Comparison of ENCODE assay signal across 26 mouse cellular contexts in the genomic region with DNA sequence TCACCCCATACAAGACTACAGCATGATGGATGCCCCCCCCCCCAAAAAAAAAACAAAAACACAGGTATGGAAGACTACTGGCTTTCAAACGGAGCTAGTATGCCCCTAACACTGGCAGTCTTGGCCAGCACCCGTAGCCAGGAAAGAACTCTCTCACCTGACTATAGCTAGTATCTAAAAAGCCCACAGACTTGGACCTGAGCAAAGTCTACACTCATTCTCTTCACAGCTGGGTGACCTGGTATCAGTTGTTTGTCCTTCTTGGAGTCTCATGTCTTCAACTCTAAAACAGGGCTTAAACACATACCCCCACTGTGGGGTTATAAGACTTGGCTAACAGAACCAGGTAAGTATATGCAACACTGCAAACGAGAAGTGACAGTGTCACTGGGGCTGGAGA.
DNase-seq lines count a peak whose midpoint lies in the region; ATAC-seq and TF ChIP-seq lines count a peak whose summit lies in the region.
"Had no signal": no experiment of that assay in that cellular context is flagged by ENCODE, and none has a peak within 500 bp of the region (broad histone marks: within the 10 kb centered on the region; RNA-seq: fewer than 3 reads in every experiment).

No protein-coding gene starts in this region.

- H3K4me2 ChIP-seq in kidney, postnatal 0 days (ENCODE audit: low read length) = no peak overlapping the region
- no peak overlapping the region for H3K4me2 ChIP-seq in kidney, embryonic 15.5 days
- H3K4me2 ChIP-seq in intestine, embryonic 15.5 days (replicated peaks) = no peak overlapping the region
- H3K4me2 ChIP-seq in intestine, postnatal 0 days (replicated peaks; ENCODE audit: low read depth) = no peak overlapping the region
- H3K4me2 ChIP-seq: embryonic facial prominence, embryonic 12.5 days; embryonic facial prominence, embryonic 15.5 days; heart, embryonic 13.5 days; hindbrain, embryonic 14.5 days had no signal

- DNase-seq in kidney, adult 2 months = peak; percentile 81
- no peak for DNase-seq in kidney, postnatal 10 days
- no peak for DNase-seq in kidney, postnatal 0 days (ENCODE audit: low spot score)
- no peak for DNase-seq in spleen, adult 12 weeks (ENCODE audit: low spot score)
- DNase-seq: adrenal gland, postnatal 10 days; adrenal gland, postnatal 36 days; B cell, adult 2 months; cerebellum, adult 18-20 months; cerebellum, adult 9-10 months; cerebellum, postnatal 14 days; forebrain, postnatal 0 days; gastrocnemius, adult 2 months; gastrocnemius, postnatal 14 days; heart, adult 11 months; heart, postnatal 14 days; heart, postnatal 4 days had no signal

- no peak for TF ChIP-seq POLR2A in kidney, adult 2 months (IDR thresholded peaks at IDR 0.05; ENCODE audit: low read depth, low read length)

- no peaks in the 10 kb centered on the region for H3K27me3 ChIP-seq in kidney, adult 2 months (replicated peaks; ENCODE audit: control insufficient read depth, insufficient read depth, low read length)
- no peaks in the 10 kb centered on the region for H3K27me3 ChIP-seq in kidney, postnatal 0 days (ENCODE audit: insufficient read depth, low read length)
- peaks cover 12% of the 10 kb centered on the region for H3K27me3 ChIP-seq in kidney, embryonic 15.5 days
- 0 out of 2 replicates have a peak, but pooled peaks cover 1% of the 10 kb centered on the region for H3K27me3 ChIP-seq in intestine, embryonic 15.5 days (replicated peaks)
- no peaks in the 10 kb centered on the region for H3K27me3 ChIP-seq in intestine, postnatal 0 days (replicated peaks; ENCODE audit: control insufficient read depth, insufficient read depth, low read length)
- H3K27me3 ChIP-seq: Patski had no signal

- H3K9ac ChIP-seq in kidney, postnatal 0 days (ENCODE audit: low read depth, low read length) = no peak overlapping the region
- H3K9ac ChIP-seq in kidney, embryonic 15.5 days = no peak overlapping the region
- H3K9ac ChIP-seq in intestine, embryonic 15.5 days = no peak overlapping the region
- H3K9ac ChIP-seq in intestine, postnatal 0 days (ENCODE audit: low read depth, low read length) = no peak overlapping the region
- H3K9ac ChIP-seq: embryonic facial prominence, embryonic 12.5 days; embryonic facial prominence, embryonic 15.5 days; forebrain, postnatal 0 days; heart, embryonic 13.5 days; hindbrain, embryonic 14.5 days had no signal

- peaks cover 35% of the 10 kb centered on the region for H3K4me1 ChIP-seq in kidney, adult 2 months (ENCODE audit: control insufficient read depth, insufficient read depth, low read length)
- peaks cover 10% of the 10 kb centered on the region; the same call in 1 of the 2 replicates for H3K4me1 ChIP-seq in kidney, postnatal 0 days (replicated peaks; ENCODE audit: insufficient read depth, low read length)
- peaks cover 37% of the 10 kb centered on the region for H3K4me1 ChIP-seq in kidney, embryonic 15.5 days
- peaks cover 14% of the 10 kb centered on the region for H3K4me1 ChIP-seq in intestine, embryonic 15.5 days (replicated peaks)
- H3K4me1 ChIP-seq in intestine, postnatal 0 days (replicated peaks; ENCODE audit: control insufficient read depth, insufficient read depth, low read length) = peaks cover 8% of the 10 kb centered on the region; the same call in 1 of the 2 replicates

- H3K27ac ChIP-seq in kidney, adult 2 months (ENCODE audit: insufficient read depth, low read depth, low read length) = peak overlapping the region; percentile 54; the same call in 1 of the 2 replicates
- no peak overlapping the region for H3K27ac ChIP-seq in kidney, postnatal 0 days
- H3K27ac ChIP-seq in kidney, embryonic 15.5 days = no peak overlapping the region
- no peak overlapping the region for H3K27ac ChIP-seq in intestine, embryonic 15.5 days
- 0 out of 2 replicates have a peak overlapping the region, but pooled peaks have one; percentile 41 for H3K27ac ChIP-seq in intestine, postnatal 0 days (ENCODE audit: low read depth, low read length)
- H3K27ac ChIP-seq: embryonic facial prominence, embryonic 12.5 days; embryonic facial prominence, embryonic 15.5 days; gastrocnemius, adult 2 months; hindbrain, embryonic 14.5 days had no signal

- no peak for TF ChIP-seq CTCF in kidney, adult 2 months (conservative IDR thresholded peaks at IDR 0.05; ENCODE audit: insufficient read depth, insufficient read length, low read depth, low read length)
- TF ChIP-seq CTCF in kidney, postnatal 0 days (IDR thresholded peaks at IDR 0.05; ENCODE audit: low read depth) = no peak
- no peak for TF ChIP-seq CTCF in intestine, postnatal 0 days (IDR thresholded peaks at IDR 0.05; ENCODE audit: low read depth)

- no peaks in the 10 kb centered on the region for H3K9me3 ChIP-seq in kidney, postnatal 0 days (replicated peaks; ENCODE audit: low read length)
- H3K9me3 ChIP-seq in kidney, embryonic 15.5 days (replicated peaks) = no peaks in the 10 kb centered on the region
- H3K9me3 ChIP-seq in intestine, embryonic 15.5 days = no peaks in the 10 kb centered on the region
- no peaks in the 10 kb centered on the region for H3K9me3 ChIP-seq in intestine, postnatal 0 days (ENCODE audit: control insufficient read depth)
- H3K9me3 ChIP-seq: embryonic facial prominence, embryonic 12.5 days; embryonic facial prominence, embryonic 15.5 days; G1E; heart, embryonic 13.5 days had no signal

- WGBS in kidney, adult 2 months = 38% methylated on average over 3 of the region's 3 CpGs
- 86% methylated on average over 3 of the region's 3 CpGs for whole genome bisulfite sequencing in kidney, postnatal 0 days
- 81% methylated on average over 3 of the region's 3 CpGs for WGBS in kidney, embryonic 15.5 days
- WGBS in intestine, embryonic 15.5 days = 70% methylated on average over 3 of the region's 3 CpGs
- WGBS in intestine, postnatal 0 days = 57% methylated on average over 3 of the region's 3 CpGs

- no peak overlapping the region for H3K4me3 ChIP-seq in kidney, adult 2 months (ENCODE audit: insufficient read depth, low read depth, low read length)
- H3K4me3 ChIP-seq in kidney, postnatal 0 days (replicated peaks; ENCODE audit: low read depth, low read length) = no peak overlapping the region
- no peak overlapping the region for H3K4me3 ChIP-seq in kidney, embryonic 15.5 days (replicated peaks)
- no peak overlapping the region for H3K4me3 ChIP-seq in intestine, embryonic 15.5 days (replicated peaks)
- H3K4me3 ChIP-seq in intestine, postnatal 0 days (ENCODE audit: low read depth, low read length) = no peak overlapping the region
- H3K4me3 ChIP-seq: embryonic facial prominence, embryonic 12.5 days; embryonic facial prominence, embryonic 15.5 days; gastrocnemius, adult 2 months; heart, embryonic 13.5 days had no signal

- no peaks in the 10 kb centered on the region for H3K36me3 ChIP-seq in kidney, adult 2 months (ENCODE audit: control insufficient read depth, insufficient read depth, low read length)
- no peaks in the 10 kb centered on the region for H3K36me3 ChIP-seq in kidney, postnatal 0 days (ENCODE audit: insufficient read depth, low read length)
- H3K36me3 ChIP-seq in kidney, embryonic 15.5 days = no peaks in the 10 kb centered on the region
- no peaks in the 10 kb centered on the region for H3K36me3 ChIP-seq in intestine, embryonic 15.5 days
- no peaks in the 10 kb centered on the region for H3K36me3 ChIP-seq in intestine, postnatal 0 days (ENCODE audit: control insufficient read depth, insufficient read depth)
- H3K36me3 ChIP-seq: embryonic facial prominence, embryonic 12.5 days; embryonic facial prominence, embryonic 15.5 days; heart, embryonic 13.5 days had no signal

- ATAC-seq in kidney, postnatal 0 days (replicated peaks; ENCODE audit: low FRiP score, low read depth) = 0 out of 2 replicates have a peak, but pooled peaks have one; percentile 36
- ATAC-seq in kidney, embryonic 15.5 days (replicated peaks; ENCODE audit: low FRiP score) = no peak
- peak; percentile 19; the same call in 1 of the 2 replicates for ATAC-seq in intestine, embryonic 15.5 days
- peak; percentile 62 for ATAC-seq in intestine, postnatal 0 days
- ATAC-seq: forebrain, embryonic 14.5 days; forebrain, postnatal 0 days; Patski had no signal

Comparison
In these comparisons a context has a peak if more than half of its experiments do, and no peak if none do; other contexts are left out.
1. H3K27ac ChIP-seq: peak in kidney, adult 2 months (single experiment) and intestine, postnatal 0 days (single experiment); none in kidney, postnatal 0 days (single experiment), kidney, embryonic 15.5 days (single experiment) and intestine, embryonic 15.5 days (single experiment).